Mouse (Mus musculus): ENCODE measurements around the gene Zswim1. TPM values are rescaled to one million over a fixed set of nuclear protein-coding genes. Genes with fewer than 3 reads are reported as not detected.
"Not testable (repeated sequence)": the region's sequence is repeated elsewhere in the genome, so short reads cannot be mapped to it uniquely, and the experiment has no call there.

Zswim1 gene
- polyA plus RNA-seq, 1 experiment from 2014 or later = 26.1 TPM

GRCm38 (mm10) chr2:164866741-164867551 is 44.5 kb downstream of the Zswim1 start:
- no peak; the same call in 1 of the 2 replicates for ATAC-seq
- Histone ChIP-seq H3K9me3 (ENCODE audit: control insufficient read depth, low read length) (0 out of 2 replicates have a peak, but pooled peaks cover 3% of the 10 kb centered on the region), H3K4me3 (ENCODE audit: low read length) (no peak overlapping the region), H3K4me1 (ENCODE audit: control insufficient read depth, insufficient read depth, low read depth, low read length) (peaks cover under 1% of the 10 kb centered on the region; the same call in 1 of the 2 replicates), H3K4me2 (ENCODE audit: low read length) (no peak overlapping the region), H3K36me3 (ENCODE audit: control insufficient read depth, insufficient read depth, low read length) (no peaks in the 10 kb centered on the region), H3K27ac (ENCODE audit: low read depth, low read length) (no peak overlapping the region), H3K9ac (ENCODE audit: low read depth, low read length) (no peak overlapping the region), H3K27me3 (replicated peaks; ENCODE audit: control insufficient read depth, insufficient read depth, low read length) (no peaks in the 10 kb centered on the region)
- 56% methylated on average over 16 of the region's 16 CpGs for WGBS

- Histone ChIP-seq H3K4me3 (ENCODE audit: low read length) (no peak overlapping the region), H3K4me2 (ENCODE audit: low read length) (no peak overlapping the region), H3K27ac (ENCODE audit: low read depth, low read length) (no peak overlapping the region), H3K36me3 (ENCODE audit: control insufficient read depth, insufficient read depth, low read length) (no peaks in the 10 kb centered on the region), H3K4me1 (ENCODE audit: control insufficient read depth, insufficient read depth, low read depth, low read length) (no peaks in the 10 kb centered on the region), H3K9ac (ENCODE audit: low read depth, low read length) (no peak overlapping the region), H3K27me3 (replicated peaks; ENCODE audit: control insufficient read depth, insufficient read depth, low read length) (no peaks in the 10 kb centered on the region), H3K9me3 (ENCODE audit: control insufficient read depth, low read length) (0 out of 2 replicates have a peak, but pooled peaks cover 3% of the 10 kb centered on the region)
- WGBS = 84% methylated on average over 7 of the region's 7 CpGs
- ATAC-seq = no peak
These were observed 45.1 kb downstream of the Zswim1 start for GRCm38 (mm10) chr2:164867566-164867965.

- Histone ChIP-seq H3K4me3 (ENCODE audit: low read length) (no peak overlapping the region), H3K27me3 (replicated peaks; ENCODE audit: control insufficient read depth, insufficient read depth, low read length) (no peaks in the 10 kb centered on the region), H3K9me3 (ENCODE audit: control insufficient read depth, low read length) (0 out of 2 replicates have a peak, but pooled peaks cover 3% of the 10 kb centered on the region), H3K27ac (ENCODE audit: low read depth, low read length) (no peak overlapping the region), H3K36me3 (ENCODE audit: control insufficient read depth, insufficient read depth, low read length) (no peaks in the 10 kb centered on the region), H3K4me1 (ENCODE audit: control insufficient read depth, insufficient read depth, low read depth, low read length) (no peaks in the 10 kb centered on the region), H3K9ac (ENCODE audit: low read depth, low read length) (no peak overlapping the region), H3K4me2 (ENCODE audit: low read length) (no peak overlapping the region)
- WGBS = 72% methylated on average over 7 of the region's 7 CpGs
- no peak for ATAC-seq
These were observed 46.0 kb downstream of the Zswim1 start for GRCm38 (mm10) chr2:164868491-164868890.

- H3K27me3 ChIP-seq (replicated peaks; ENCODE audit: control insufficient read depth, insufficient read depth, low read length) = no peaks in the 10 kb centered on the region
- no peak overlapping the region for H3K4me3 ChIP-seq (ENCODE audit: low read length)
- H3K36me3 ChIP-seq (ENCODE audit: control insufficient read depth, insufficient read depth, low read length) = no peaks in the 10 kb centered on the region
- H3K4me1 ChIP-seq (ENCODE audit: control insufficient read depth, insufficient read depth, low read depth, low read length) = no peaks in the 10 kb centered on the region
- H3K9ac ChIP-seq (ENCODE audit: low read depth, low read length) = no peak overlapping the region
- WGBS = 56% methylated on average over 6 of the region's 6 CpGs
- no peak overlapping the region for H3K4me2 ChIP-seq (ENCODE audit: low read length)
- no peak for ATAC-seq
- H3K27ac ChIP-seq (ENCODE audit: low read depth, low read length) = no peak overlapping the region
- H3K9me3 ChIP-seq (ENCODE audit: control insufficient read depth, low read length) = 0 out of 2 replicates have a peak, but pooled peaks cover 3% of the 10 kb centered on the region
These were observed 49.3 kb downstream of the Zswim1 start for GRCm38 (mm10) chr2:164871602-164872303.

- Histone ChIP-seq H3K9ac (ENCODE audit: low read depth, low read length) (no peak overlapping the region), H3K27ac (ENCODE audit: low read depth, low read length) (0 out of 2 replicates have a peak overlapping the region, but pooled peaks have one; percentile 3), H3K4me3 (ENCODE audit: low read length) (no peak overlapping the region), H3K27me3 (replicated peaks; ENCODE audit: control insufficient read depth, insufficient read depth, low read length) (no peaks in the 10 kb centered on the region), H3K36me3 (ENCODE audit: control insufficient read depth, insufficient read depth, low read length) (0 out of 2 replicates have a peak, but pooled peaks cover 2% of the 10 kb centered on the region), H3K4me2 (ENCODE audit: low read length) (no peak overlapping the region), H3K4me1 (ENCODE audit: control insufficient read depth, insufficient read depth, low read depth, low read length) (peaks cover 7% of the 10 kb centered on the region), H3K9me3 (ENCODE audit: control insufficient read depth, low read length) (no peaks in the 10 kb centered on the region)
- 71% methylated on average over 3 of the region's 3 CpGs for WGBS
- ATAC-seq = no peak
These were observed 51.1 kb downstream of the Zswim1 start for GRCm38 (mm10) chr2:164873621-164874020.

GRCm38 (mm10) chr2:164874239-164874769 is 51.8 kb downstream of the Zswim1 start:
- WGBS = 35% methylated on average over 1 of the region's 1 CpGs
- H3K4me2 ChIP-seq (ENCODE audit: low read length) = no peak overlapping the region
- H3K9ac ChIP-seq (ENCODE audit: low read depth, low read length) = no peak overlapping the region
- H3K27ac ChIP-seq (ENCODE audit: low read depth, low read length) = peak overlapping the region; percentile 44; the same call in 1 of the 2 replicates
- no peak for ATAC-seq
- no peaks in the 10 kb centered on the region for H3K27me3 ChIP-seq (replicated peaks; ENCODE audit: control insufficient read depth, insufficient read depth, low read length)
- H3K4me3 ChIP-seq (ENCODE audit: low read length) = no peak overlapping the region
- H3K36me3 ChIP-seq (ENCODE audit: control insufficient read depth, insufficient read depth, low read length) = 0 out of 2 replicates have a peak, but pooled peaks cover 2% of the 10 kb centered on the region
- H3K4me1 ChIP-seq (ENCODE audit: control insufficient read depth, insufficient read depth, low read depth, low read length) = peaks cover 7% of the 10 kb centered on the region
- no peaks in the 10 kb centered on the region for H3K9me3 ChIP-seq (ENCODE audit: control insufficient read depth, low read length)

- H3K9me3 ChIP-seq (ENCODE audit: control insufficient read depth, low read length); H3K9ac ChIP-seq (ENCODE audit: low read depth, low read length); H3K4me2 ChIP-seq (ENCODE audit: low read length); ATAC-seq; H3K27me3 ChIP-seq (replicated peaks; ENCODE audit: control insufficient read depth, insufficient read depth, low read length); H3K4me3 ChIP-seq (ENCODE audit: low read length); H3K36me3 ChIP-seq (ENCODE audit: control insufficient read depth, insufficient read depth, low read length); H3K27ac ChIP-seq (ENCODE audit: low read depth, low read length): not testable (repeated sequence)
- peaks cover 12% of the 10 kb centered on the region for H3K4me1 ChIP-seq (ENCODE audit: control insufficient read depth, insufficient read depth, low read depth, low read length)
- WGBS = 53% methylated on average over 2 of the region's 2 CpGs
These were observed 53.2 kb downstream of the Zswim1 start for GRCm38 (mm10) chr2:164875648-164876047.

Measured in hindbrain, embryonic 16.5 days (tissue).